Mouse (Mus musculus) lung, adult 2 months (tissue): ENCODE data around the gene Nbea. TPM values are rescaled to one million over a fixed set of nuclear protein-coding genes. Genes with fewer than 3 reads are reported as not detected.

Source experiments
- DNase-seq: peaks from one replicate; pipeline ENCODE4 v3.0.0; 2022
- H3K4me1 ChIP-seq: fragments of 200-500 bp; 2 replicates; pipeline ENCODE4 v1.6.1; 2011; ENCODE audit warnings: low read length; ENCODE audit not compliant: control insufficient read depth, insufficient read depth
- H3K4me3 ChIP-seq: fragments of 200-500 bp; replicated peaks from 2 replicates; pipeline ENCODE3; 2011; ENCODE audit warnings: low read depth, mild to moderate bottlenecking, control low read depth, low read length; ENCODE audit errors: extremely low read depth
- CTCF ChIP-seq: fragments of 200-500 bp; IDR thresholded peaks from 2 replicates; pipeline ENCODE4 v1.5.1; 2011; ENCODE audit warnings: mild to moderate bottlenecking, low read length, control low read depth; ENCODE audit not compliant: insufficient read depth
- POLR2A ChIP-seq: fragments of 200-500 bp; IDR thresholded peaks from 2 replicates; pipeline ENCODE4 v1.6.1; 2011; ENCODE audit warnings: low read depth, mild to moderate bottlenecking, control low read depth, low read length, borderline replicate concordance; ENCODE audit errors: extremely low read depth
- WGBS: fragments of 180-500 bp; shearing (Covaris S2); methylation state at CpG from one replicate; pipeline ENCODE4 v1.1.7; 2018; 5-methylcytosine and 5-hydroxymethylcytosine counted together
- polyA plus RNA-seq: library from polyadenylated mRNA; depleted of rRNA; stranded (reverse); fragments of >200 nt; gene quantifications from 2 replicates; pipeline ENCODE4 v1.2.3, GENCODE M21; 2012

The Nbea gene
- polyA plus RNA-seq, 1 experiment, result 12.5 TPM

GRCm38 (mm10) chr3:55781429-55782055 is 402.0 kb downstream of the Nbea start:
- Histone ChIP-seq H3K4me1 (no peaks in the 10 kb centered on the region), H3K4me3 (no peak overlapping the region)
- no peak for DNase-seq
- 82% methylated on average over 5 of the region's 5 CpGs for WGBS
- TF ChIP-seq POLR2A (no peak), CTCF (no peak)

DNA sequence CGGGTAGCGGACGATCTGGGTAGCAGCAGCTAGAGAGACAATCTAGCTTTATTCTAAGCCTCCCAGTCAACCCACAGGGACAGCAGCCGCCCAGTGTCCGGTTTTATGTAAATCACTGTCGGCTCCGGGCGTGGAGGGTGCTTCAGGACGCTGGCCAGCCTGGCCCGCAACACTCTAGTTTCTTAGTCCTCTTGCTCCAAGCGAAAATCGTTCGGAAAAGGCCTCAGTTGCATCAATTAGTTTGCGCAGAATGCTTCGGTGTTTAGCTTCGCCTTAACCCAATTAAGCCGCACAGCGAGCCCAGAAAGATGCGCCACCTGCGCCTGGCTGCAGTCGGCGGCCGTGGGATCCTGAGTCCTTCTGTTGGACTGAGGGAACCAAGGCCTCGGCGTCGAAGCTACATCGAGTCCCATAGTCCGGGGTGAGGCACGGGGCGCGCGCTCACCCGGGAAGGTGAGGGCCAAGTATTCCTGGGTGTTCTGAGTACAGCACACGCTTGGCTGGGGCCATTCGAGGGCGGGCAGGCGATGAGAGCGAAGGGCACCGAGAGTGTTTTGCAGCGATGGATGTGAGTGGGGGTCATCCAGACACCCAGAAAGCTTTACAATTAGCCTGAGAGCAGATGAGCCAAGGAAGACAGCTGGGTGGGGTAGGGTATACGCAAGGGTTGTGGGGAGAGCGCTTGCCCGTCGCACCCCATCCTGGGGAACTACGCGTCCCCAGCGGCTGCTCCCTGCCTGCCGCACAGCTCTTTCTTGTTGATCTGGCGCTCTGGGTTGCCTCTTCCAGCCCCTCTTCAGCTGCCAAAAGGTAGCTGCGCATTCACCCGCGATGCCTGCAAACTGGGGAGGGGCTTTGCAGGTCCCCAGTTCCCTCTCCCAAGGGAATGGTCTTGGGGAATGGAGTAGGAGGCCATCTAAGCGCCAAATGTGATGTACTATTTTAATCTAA is 403.1 kb downstream of the Nbea start:
- TF ChIP-seq CTCF (no peak), POLR2A (no peak)
- DNase-seq, result no peak
- 43% methylated on average over 53 of the region's 53 CpGs for WGBS
- Histone ChIP-seq H3K4me3 (no peak overlapping the region), H3K4me1 (no peaks in the 10 kb centered on the region)

GRCm38 (mm10) chr3:55778764-55779730 is 404.5 kb downstream of the Nbea start:
- Histone ChIP-seq H3K4me3 (no peak overlapping the region), H3K4me1 (no peaks in the 10 kb centered on the region)
- WGBS, result 88% methylated on average over 8 of the region's 8 CpGs
- TF ChIP-seq CTCF, result no peak
- TF ChIP-seq POLR2A, result no peak
- DNase-seq, result no peak

- 80% methylated on average over 4 of the region's 4 CpGs for WGBS
- no peak for DNase-seq
- TF ChIP-seq CTCF (no peak), POLR2A (no peak)
- H3K4me3 ChIP-seq, result no peak overlapping the region
- no peaks in the 10 kb centered on the region for H3K4me1 ChIP-seq
Observed at GRCm38 (mm10) chr3:55777501-55777900, 406.0 kb downstream of the Nbea start.

GRCm38 (mm10) chr3:55775753-55776152 is 407.7 kb downstream of the Nbea start:
- no peak for DNase-seq
- Histone ChIP-seq H3K4me1 (no peaks in the 10 kb centered on the region), H3K4me3 (no peak overlapping the region)
- TF ChIP-seq POLR2A (no peak), CTCF (no peak)
- 91% methylated on average over 6 of the region's 6 CpGs for WGBS

- H3K4me1 ChIP-seq, result no peaks in the 10 kb centered on the region
- TF ChIP-seq POLR2A (no peak), CTCF (no peak)
- H3K4me3 ChIP-seq, result no peak overlapping the region
- WGBS, result 90% methylated on average over 7 of the region's 7 CpGs
- no peak for DNase-seq
Observed at GRCm38 (mm10) chr3:55775245-55775644, 408.3 kb downstream of the Nbea start.

- no peak for TF ChIP-seq CTCF
- TF ChIP-seq POLR2A, result no peak
- no peak for DNase-seq
- Histone ChIP-seq H3K4me1 (no peaks in the 10 kb centered on the region), H3K4me3 (no peak overlapping the region)
- WGBS, result 66% methylated on average over 6 of the region's 6 CpGs
Observed at GRCm38 (mm10) chr3:55774203-55774602, 409.3 kb downstream of the Nbea start.

- TF ChIP-seq CTCF (no peak), POLR2A (no peak)
- H3K4me3 ChIP-seq, result no peak overlapping the region
- DNase-seq, result no peak
- H3K4me1 ChIP-seq, result no peaks in the 10 kb centered on the region
- WGBS, result 95% methylated on average over 2 of the region's 2 CpGs
Observed at GRCm38 (mm10) chr3:55769308-55769707, 414.2 kb downstream of the Nbea start.

DNA sequence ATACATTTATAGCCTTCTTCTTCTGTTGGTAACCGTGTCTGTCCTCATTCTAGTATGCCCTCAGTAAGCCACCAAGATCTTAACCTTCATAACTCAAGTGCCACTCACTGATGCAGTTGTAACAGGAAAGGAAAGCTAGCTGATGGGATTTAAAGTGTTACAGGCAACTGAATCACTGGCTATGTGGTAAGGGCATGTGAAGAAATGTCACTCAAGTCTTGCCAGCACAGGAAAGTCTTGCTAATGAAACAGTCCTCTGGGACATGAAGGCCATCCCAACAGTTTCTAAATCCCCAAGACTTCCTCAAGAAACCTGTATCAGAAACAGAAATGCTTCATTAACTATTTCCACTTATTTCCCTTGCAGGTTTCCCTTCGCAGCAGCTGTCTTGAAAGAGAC is 414.8 kb downstream of the Nbea start:
- TF ChIP-seq CTCF (no peak), POLR2A (no peak)
- no peak overlapping the region for H3K4me3 ChIP-seq
- no peaks in the 10 kb centered on the region for H3K4me1 ChIP-seq
- WGBS, result 68% methylated on average over 2 of the region's 2 CpGs
- no peak for DNase-seq
